Mouse (Mus musculus): ENCODE data around the gene Ak2. TPM values are rescaled to one million over a fixed set of nuclear protein-coding genes. Genes with fewer than 3 reads are reported as not detected.

Ak2 gene
- polyA plus RNA-seq, 1 experiment from 2014 or later, result 176 TPM

DNA sequence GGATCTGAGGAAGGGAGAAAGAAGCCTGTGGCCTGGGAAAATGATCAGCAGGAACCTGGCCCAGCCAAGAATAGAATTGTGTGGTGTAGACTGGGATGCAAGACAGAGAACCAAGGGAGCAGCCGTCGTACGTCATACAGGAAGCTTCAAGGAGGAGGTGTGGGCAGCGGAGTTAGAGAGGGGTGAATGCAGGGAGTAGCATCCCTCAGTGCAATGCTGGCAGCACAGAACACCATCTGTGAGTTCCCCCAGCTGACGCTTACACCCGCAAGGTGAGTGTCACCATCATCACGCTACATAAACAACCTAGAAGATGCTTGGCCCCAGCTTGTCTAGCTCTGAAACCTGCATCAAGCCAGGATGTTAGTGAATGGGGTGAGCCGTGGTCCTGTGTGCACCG, 28.0 kb downstream of the Ak2 start:
- peaks cover 7% of the 10 kb centered on the region; the same call in 1 of the 2 replicates for H3K4me1 ChIP-seq
- no peak overlapping the region for H3K27ac ChIP-seq
- no peak for ATAC-seq
- H3K9me3 ChIP-seq (replicated peaks), result no peaks in the 10 kb centered on the region
- peaks cover 44% of the 10 kb centered on the region for H3K27me3 ChIP-seq (replicated peaks)
- H3K4me3 ChIP-seq, result no peak overlapping the region
- H3K4me2 ChIP-seq, result no peak overlapping the region
- H3K9ac ChIP-seq, result no peak overlapping the region
- no peaks in the 10 kb centered on the region for H3K36me3 ChIP-seq
- WGBS (ENCODE audit: insufficient replicate concordance), result 66% methylated on average over 9 of the region's 9 CpGs

DNA sequence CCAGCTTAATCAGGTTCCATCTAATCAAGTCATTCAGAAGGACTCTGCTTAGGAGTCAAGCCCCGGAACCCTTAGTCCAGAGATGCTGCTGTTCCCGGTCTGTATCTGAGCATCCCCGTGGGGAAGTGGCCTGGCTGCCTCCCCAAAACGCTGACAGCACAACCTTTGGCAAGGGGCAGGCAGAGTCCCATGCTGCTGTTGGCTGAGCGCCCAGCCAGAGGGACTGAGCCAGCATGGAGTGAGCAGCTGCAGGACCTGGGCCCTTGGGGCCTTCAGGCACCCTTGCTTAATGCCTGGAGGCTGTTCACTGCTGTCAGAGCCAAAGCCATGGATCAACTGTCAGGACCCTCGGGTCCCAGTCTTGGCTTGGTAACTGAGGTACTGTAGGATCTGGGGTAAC, 28.7 kb downstream of the Ak2 start:
- H3K4me1 ChIP-seq, result peaks cover 13% of the 10 kb centered on the region; the same call in 1 of the 2 replicates
- no peak overlapping the region for H3K27ac ChIP-seq
- H3K4me2 ChIP-seq, result no peak overlapping the region
- H3K9ac ChIP-seq, result no peak overlapping the region
- no peaks in the 10 kb centered on the region for H3K36me3 ChIP-seq
- H3K4me3 ChIP-seq, result no peak overlapping the region
- H3K9me3 ChIP-seq (replicated peaks), result no peaks in the 10 kb centered on the region
- peaks cover 44% of the 10 kb centered on the region for H3K27me3 ChIP-seq (replicated peaks)
- 62% methylated on average over 6 of the region's 6 CpGs for WGBS (ENCODE audit: insufficient replicate concordance)
- ATAC-seq, result no peak

DNA sequence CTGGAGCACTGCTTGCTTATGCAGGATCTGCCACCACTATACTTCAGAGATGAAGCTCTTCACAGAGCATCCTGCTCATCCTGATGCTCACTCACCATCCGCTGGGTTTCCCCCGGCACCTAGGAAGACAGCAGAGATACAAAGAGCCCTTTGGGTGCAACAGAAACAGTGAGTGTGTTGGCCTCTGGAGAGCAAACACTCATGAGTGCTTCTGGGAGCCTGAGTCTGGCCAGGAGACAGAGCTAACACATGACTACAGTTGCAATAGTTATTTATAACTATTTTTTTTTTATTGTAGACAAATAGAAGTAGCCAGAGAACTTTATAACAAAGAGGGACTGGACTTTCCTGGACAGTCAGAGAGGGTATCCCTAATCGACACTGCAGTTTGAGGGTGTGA, 29.7 kb downstream of the Ak2 start:
- Histone ChIP-seq H3K4me1 (peaks cover 13% of the 10 kb centered on the region; the same call in 1 of the 2 replicates), H3K27me3 (replicated peaks) (peaks cover 36% of the 10 kb centered on the region), H3K36me3 (no peaks in the 10 kb centered on the region), H3K27ac (no peak overlapping the region), H3K4me2 (no peak overlapping the region), H3K9ac (no peak overlapping the region), H3K9me3 (replicated peaks) (no peaks in the 10 kb centered on the region), H3K4me3 (no peak overlapping the region)
- ATAC-seq, result no peak
- 74% methylated on average over 3 of the region's 3 CpGs for WGBS (ENCODE audit: insufficient replicate concordance)

DNA sequence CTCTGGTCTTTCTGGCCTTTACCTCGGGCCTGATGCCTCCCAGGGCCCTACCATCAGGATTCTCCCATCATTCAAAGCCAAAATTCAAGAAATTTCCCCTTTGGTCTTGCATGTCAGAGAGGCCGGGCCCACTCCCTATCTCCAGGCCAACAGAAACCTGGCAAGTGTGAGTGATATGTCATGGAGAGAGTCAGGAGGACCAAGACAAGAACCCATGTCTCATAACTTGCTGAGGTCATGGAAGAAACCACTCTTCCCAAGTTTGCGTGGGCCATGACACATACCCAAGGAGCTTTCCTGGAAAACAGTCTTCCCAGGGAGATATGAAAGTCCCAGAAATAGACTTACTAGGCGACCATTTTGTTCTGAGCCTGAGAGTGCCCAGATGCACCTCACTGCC, 30.1 kb downstream of the Ak2 start:
- Histone ChIP-seq H3K36me3 (no peaks in the 10 kb centered on the region), H3K27ac (no peak overlapping the region), H3K4me3 (no peak overlapping the region), H3K4me1 (peaks cover 13% of the 10 kb centered on the region; the same call in 1 of the 2 replicates), H3K4me2 (no peak overlapping the region), H3K9me3 (replicated peaks) (no peaks in the 10 kb centered on the region), H3K9ac (no peak overlapping the region), H3K27me3 (replicated peaks) (peaks cover 32% of the 10 kb centered on the region)
- 52% methylated on average over 4 of the region's 4 CpGs for WGBS (ENCODE audit: insufficient replicate concordance)
- ATAC-seq, result no peak

DNA sequence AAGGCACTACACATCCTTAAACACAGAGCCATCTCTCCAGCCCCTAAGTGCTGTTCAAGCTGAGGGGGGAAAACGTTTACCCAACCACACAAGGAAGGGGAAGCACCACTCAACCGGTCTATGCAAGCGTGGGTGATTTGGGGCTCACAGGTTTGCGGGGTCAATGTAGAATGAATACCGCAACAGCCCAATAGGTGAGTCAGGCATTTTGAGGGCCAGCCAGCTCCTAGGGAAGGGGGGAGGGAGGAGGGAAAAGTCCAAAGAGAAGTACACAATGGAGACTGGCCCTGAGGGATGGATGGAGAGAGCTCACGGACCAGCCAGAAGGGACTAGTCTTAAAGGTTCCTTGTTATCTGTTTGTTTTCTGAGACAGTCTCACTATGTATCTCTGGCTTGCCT, 32.1 kb downstream of the Ak2 start:
- H3K4me3 ChIP-seq, result no peak overlapping the region
- no peak overlapping the region for H3K9ac ChIP-seq
- peaks cover 13% of the 10 kb centered on the region; the same call in 1 of the 2 replicates for H3K4me1 ChIP-seq
- 60% methylated on average over 6 of the region's 6 CpGs for WGBS (ENCODE audit: insufficient replicate concordance)
- no peak for ATAC-seq
- no peak overlapping the region for H3K4me2 ChIP-seq
- H3K36me3 ChIP-seq, result no peaks in the 10 kb centered on the region
- H3K9me3 ChIP-seq (replicated peaks), result no peaks in the 10 kb centered on the region
- peaks cover 22% of the 10 kb centered on the region; the same call in 1 of the 2 replicates for H3K27me3 ChIP-seq (replicated peaks)
- H3K27ac ChIP-seq, result no peak overlapping the region

DNA sequence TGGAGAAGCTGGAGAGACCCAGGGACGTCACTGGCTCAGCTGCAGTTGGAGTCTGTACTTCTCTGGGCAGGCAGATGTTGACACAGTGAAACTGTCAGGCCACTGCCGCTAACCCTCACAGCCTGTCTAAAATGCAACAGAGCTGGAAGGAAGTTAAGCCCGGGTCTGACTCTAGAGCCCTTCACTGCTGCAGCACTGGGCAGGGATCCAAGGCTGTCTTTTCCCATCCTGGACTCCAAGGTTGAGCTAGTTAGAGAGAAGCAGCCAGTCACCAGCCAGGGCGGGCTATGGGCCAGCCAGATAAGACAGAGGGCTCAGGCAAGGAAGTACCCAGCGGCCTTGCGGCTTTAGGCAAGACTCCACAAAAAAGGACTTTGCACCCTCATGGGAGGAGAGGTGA, 33.0 kb downstream of the Ak2 start:
- Histone ChIP-seq H3K27ac (0 out of 2 replicates have a peak overlapping the region, but pooled peaks have one; percentile 17), H3K36me3 (no peaks in the 10 kb centered on the region), H3K9me3 (replicated peaks) (no peaks in the 10 kb centered on the region), H3K27me3 (replicated peaks) (peaks cover 16% of the 10 kb centered on the region; the same call in 1 of the 2 replicates), H3K9ac (no peak overlapping the region), H3K4me1 (peaks cover 13% of the 10 kb centered on the region; the same call in 1 of the 2 replicates), H3K4me2 (no peak overlapping the region), H3K4me3 (no peak overlapping the region)
- 30% methylated on average over 6 of the region's 6 CpGs for whole genome bisulfite sequencing (ENCODE audit: insufficient replicate concordance)
- peak; percentile 59 for ATAC-seq

DNA sequence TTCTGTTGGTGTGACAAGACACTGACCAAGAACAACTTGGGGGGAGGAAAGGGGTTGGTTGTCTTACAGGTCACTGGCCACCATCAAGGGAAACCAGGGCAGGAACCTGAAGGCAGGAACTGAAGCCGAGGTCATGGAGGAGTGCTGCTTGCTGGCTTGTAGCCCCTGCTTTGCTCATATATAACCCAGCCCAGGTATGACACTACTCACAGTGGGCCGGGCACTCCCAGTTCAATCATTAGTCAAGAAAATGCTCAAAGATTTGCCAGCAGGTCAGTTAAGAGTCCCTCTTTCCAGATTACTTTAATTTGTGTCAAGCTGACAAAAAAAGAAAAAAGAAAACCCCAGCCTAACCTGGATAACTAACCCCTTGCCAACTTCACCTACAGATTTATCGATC, 33.9 kb downstream of the Ak2 start:
- WGBS (ENCODE audit: insufficient replicate concordance), result 72% methylated on average over 3 of the region's 3 CpGs
- no peak for ATAC-seq
- no peak overlapping the region for H3K9ac ChIP-seq

DNA sequence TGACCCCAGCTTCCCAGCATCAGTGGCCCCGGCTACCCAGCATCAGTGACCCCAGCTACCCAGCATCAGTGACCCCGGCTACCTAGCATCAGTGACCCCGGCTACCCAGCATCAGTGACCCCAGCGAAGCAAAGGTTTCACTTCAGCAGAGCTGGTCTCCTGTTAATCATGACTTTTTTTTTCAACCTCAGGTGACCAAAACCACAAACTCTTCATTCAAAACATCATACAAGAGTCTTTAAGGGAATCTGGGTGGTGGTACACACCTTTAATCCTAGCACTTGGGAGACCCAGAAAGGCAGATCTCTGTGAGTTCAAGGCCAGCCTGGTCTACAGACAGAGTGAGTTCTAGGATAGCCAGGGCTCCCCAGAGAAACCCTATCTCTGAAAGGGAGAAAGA, 39.0 kb downstream of the Ak2 start:
- H3K36me3 ChIP-seq, result no peaks in the 10 kb centered on the region
- peaks cover 22% of the 10 kb centered on the region for H3K4me1 ChIP-seq
- no peak overlapping the region for H3K4me2 ChIP-seq
- ATAC-seq, result no peak
- no peak overlapping the region for H3K9ac ChIP-seq
- no peak overlapping the region for H3K4me3 ChIP-seq
- no peaks in the 10 kb centered on the region for H3K9me3 ChIP-seq (replicated peaks)
- H3K27ac ChIP-seq, result no peak overlapping the region
- peaks cover 9% of the 10 kb centered on the region; the same call in 1 of the 2 replicates for H3K27me3 ChIP-seq (replicated peaks)
- 77% methylated on average over 4 of the region's 4 CpGs for WGBS (ENCODE audit: insufficient replicate concordance)

More for the DNA sequence above, 33.9 kb downstream of the Ak2 start:
- H3K27ac ChIP-seq, result no peak overlapping the region
- peaks cover 13% of the 10 kb centered on the region; the same call in 1 of the 2 replicates for H3K4me1 ChIP-seq
- no peak overlapping the region for H3K4me3 ChIP-seq
- H3K27me3 ChIP-seq (replicated peaks), result peaks cover 7% of the 10 kb centered on the region; the same call in 1 of the 2 replicates
- H3K9me3 ChIP-seq (replicated peaks), result no peaks in the 10 kb centered on the region
- no peaks in the 10 kb centered on the region for H3K36me3 ChIP-seq
- no peak overlapping the region for H3K4me2 ChIP-seq

DNA sequence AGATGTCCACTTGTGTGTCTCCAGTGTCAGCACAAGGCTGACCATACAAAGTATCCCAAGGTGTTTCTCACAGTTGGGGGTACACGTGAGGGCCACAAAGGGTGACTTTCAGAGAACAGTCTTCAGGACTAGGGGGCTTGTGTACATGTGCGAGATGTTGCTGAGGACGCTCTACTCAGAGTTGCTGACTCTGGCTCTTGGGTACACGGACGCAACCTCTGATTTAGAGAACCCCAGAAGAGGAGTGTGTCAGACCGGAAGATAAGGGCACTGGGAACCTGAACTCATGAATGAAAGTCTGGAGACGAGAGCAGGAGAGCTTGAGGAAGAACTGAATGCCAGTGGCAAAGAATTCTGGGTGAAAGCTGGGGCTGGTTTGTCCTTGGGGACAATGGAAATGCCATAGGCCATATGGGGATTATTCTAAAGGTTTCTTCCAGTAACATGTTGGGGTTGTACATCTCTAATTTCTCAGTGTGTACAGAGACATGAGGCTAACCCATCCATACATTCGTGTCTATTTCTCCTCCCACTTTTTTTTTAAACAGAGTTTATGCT, 39.7 kb downstream of the Ak2 start:
- no peak for ATAC-seq
- Histone ChIP-seq H3K4me2 (no peak overlapping the region), H3K27ac (no peak overlapping the region), H3K4me3 (no peak overlapping the region), H3K9ac (no peak overlapping the region), H3K36me3 (no peaks in the 10 kb centered on the region), H3K4me1 (peaks cover 26% of the 10 kb centered on the region), H3K27me3 (replicated peaks) (peaks cover 12% of the 10 kb centered on the region; the same call in 1 of the 2 replicates), H3K9me3 (replicated peaks) (no peaks in the 10 kb centered on the region)
- 57% methylated on average over 8 of the region's 8 CpGs for WGBS (ENCODE audit: insufficient replicate concordance)

DNA sequence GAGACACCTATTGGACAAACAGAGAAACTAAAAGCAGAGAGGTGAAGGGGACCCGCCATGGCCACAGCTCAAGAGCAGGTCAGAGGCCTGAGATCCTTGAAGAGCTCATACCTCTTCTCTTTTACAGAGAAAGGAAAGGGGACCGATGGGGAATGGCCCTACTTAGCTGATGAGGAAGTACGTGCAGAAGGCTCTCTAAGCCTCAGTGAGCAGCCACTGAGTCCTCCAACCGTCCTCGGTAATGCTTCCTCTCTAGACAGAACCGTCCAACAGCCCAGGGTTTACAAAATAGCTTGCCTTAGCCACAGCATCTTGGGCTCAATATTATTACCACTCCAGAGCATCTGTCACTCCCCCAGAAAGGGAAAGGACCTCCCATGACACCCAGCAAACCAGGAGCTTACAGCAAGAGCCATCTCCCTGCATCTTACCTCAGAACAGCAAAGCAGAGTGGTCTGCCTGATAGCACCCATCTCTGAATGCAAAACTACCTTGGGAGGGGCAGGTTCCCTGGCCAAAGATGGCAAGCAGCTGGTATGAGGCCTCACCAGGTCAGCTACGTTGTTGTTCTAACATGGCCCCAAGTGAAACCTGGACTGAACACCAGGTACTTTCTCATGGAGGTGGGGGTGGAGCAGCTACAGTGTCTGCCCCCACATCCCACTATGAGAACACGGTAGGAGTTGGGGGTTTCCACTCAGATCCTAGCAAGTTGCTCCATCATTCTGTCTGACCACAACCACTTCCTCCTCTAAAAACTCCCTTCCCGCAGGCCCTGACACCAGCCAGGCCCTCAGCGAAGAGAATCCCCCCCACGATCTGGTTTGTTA, 40.6 kb downstream of the Ak2 start:
- Histone ChIP-seq H3K4me1 (peaks cover 26% of the 10 kb centered on the region), H3K4me2 (peak overlapping the region; percentile 59; the same call in 1 of the 2 replicates), H3K36me3 (no peaks in the 10 kb centered on the region), H3K9me3 (replicated peaks) (no peaks in the 10 kb centered on the region), H3K27ac (peak overlapping the region; percentile 23; the same call in 1 of the 2 replicates), H3K27me3 (replicated peaks) (peaks cover 12% of the 10 kb centered on the region; the same call in 1 of the 2 replicates), H3K9ac (no peak overlapping the region), H3K4me3 (no peak overlapping the region)
- 24% methylated on average over 11 of the region's 11 CpGs for WGBS (ENCODE audit: insufficient replicate concordance)
- ATAC-seq, result no peak

DNA sequence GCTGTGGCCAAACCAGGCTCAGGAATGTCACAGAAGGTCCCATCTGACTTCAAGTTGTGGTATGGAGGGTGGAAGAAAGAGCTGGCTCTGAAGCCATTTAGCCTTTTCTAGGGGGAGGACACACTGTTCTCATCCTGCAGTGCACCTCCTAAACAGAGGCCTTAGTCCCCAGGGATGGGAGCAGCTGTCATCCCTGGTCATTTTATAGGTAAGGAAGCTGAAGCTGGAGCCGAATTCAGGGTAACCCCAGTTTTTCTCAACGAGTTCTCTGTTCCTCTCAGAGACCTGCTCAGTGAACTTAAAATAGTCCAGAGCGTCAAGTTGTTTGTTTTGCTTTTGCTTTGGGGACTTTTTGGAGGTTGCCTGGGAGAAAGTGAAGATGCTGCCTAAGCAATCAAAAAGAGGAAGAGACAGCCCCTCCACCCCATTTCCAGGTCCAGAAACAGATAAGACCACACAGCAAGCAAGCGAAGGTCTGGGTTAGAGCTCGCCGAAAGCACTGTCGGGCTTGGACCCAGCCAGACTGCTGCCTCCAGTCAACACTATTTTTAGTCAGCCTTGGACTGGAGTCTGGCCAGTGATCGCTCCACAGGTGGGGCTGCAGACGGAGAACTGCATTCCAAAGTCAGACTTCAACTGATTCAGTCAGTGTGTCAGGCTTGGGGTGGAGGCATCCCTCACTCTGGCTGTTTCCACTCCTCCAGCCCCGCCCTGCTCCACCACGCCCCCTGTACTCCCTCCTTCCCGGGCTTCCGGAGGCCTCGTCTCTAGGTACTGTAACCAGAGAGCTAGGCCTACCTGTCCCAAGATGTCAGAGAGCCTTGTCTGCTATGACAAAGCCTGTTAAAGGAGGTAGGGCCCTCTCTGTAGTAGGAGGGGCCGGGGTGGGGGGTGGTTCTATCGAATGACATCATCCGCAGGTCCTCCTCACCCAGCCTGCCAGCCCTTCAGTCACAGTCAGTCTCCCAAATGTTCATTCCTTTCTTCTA, 41.5 kb downstream of the Ak2 start:
- Histone ChIP-seq H3K4me2 (peak overlapping the region; percentile 59), H3K9ac (no peak overlapping the region), H3K9me3 (replicated peaks) (no peaks in the 10 kb centered on the region), H3K36me3 (no peaks in the 10 kb centered on the region), H3K27me3 (replicated peaks) (peaks cover 12% of the 10 kb centered on the region; the same call in 1 of the 2 replicates), H3K4me3 (peak overlapping the region; percentile 27), H3K27ac (peak overlapping the region; percentile 23), H3K4me1 (peaks cover 26% of the 10 kb centered on the region)
- WGBS (ENCODE audit: insufficient replicate concordance), result 7% methylated on average over 17 of the region's 17 CpGs
- ATAC-seq, result peak; percentile 68

All from liver, embryonic 12.5 days (tissue).